Comparison of ENCODE assay signal across 13 mouse cellular contexts in genomic region chr11:112055591-112055990, GRCm38 (mm10).
DNase-seq lines count a peak whose midpoint lies in the region; ATAC-seq lines count a peak whose summit lies in the region.
"Had no signal": no experiment of that assay in that cellular context is flagged by ENCODE, and none has a peak within 500 bp of the region (broad histone marks: within the 10 kb centered on the region; RNA-seq: fewer than 3 reads in every experiment).

No protein-coding gene starts in this region.

- no peaks in the 10 kb centered on the region for H3K4me1 ChIP-seq in hindbrain, embryonic 14.5 days (replicated peaks; ENCODE audit: control insufficient read depth, insufficient read depth, low read length)
- no peaks in the 10 kb centered on the region for H3K4me1 ChIP-seq in hindbrain, embryonic 11.5 days (replicated peaks; ENCODE audit: control insufficient read depth, insufficient read depth, low read length)
- peaks cover 7% of the 10 kb centered on the region; the same call in 1 of the 2 replicates for H3K4me1 ChIP-seq in midbrain, embryonic 14.5 days (ENCODE audit: control insufficient read depth, insufficient read depth, low read length)
- no peaks in the 10 kb centered on the region for H3K4me1 ChIP-seq in midbrain, embryonic 11.5 days (ENCODE audit: control insufficient read depth, insufficient read depth, low read length)
- H3K4me1 ChIP-seq in limb, embryonic 12.5 days (replicated peaks): peaks cover 23% of the 10 kb centered on the region
- H3K4me1 ChIP-seq: heart, embryonic 10.5 days had no signal

- ATAC-seq in hindbrain, embryonic 14.5 days (ENCODE audit: low FRiP score): no peak
- ATAC-seq in hindbrain, embryonic 11.5 days (ENCODE audit: low FRiP score): no peak
- ATAC-seq in midbrain, embryonic 14.5 days (ENCODE audit: low FRiP score, low TSS enrichment): no peak
- no peak for ATAC-seq in midbrain, embryonic 11.5 days (ENCODE audit: low FRiP score)
- ATAC-seq in limb, embryonic 12.5 days (ENCODE audit: insufficient number of reproducible peaks, insufficient read depth, low FRiP score, low TSS enrichment, low read depth): peak; percentile 47

- H3K27me3 ChIP-seq in hindbrain, embryonic 14.5 days (ENCODE audit: control insufficient read depth, insufficient read depth, low read length): no peaks in the 10 kb centered on the region
- no peaks in the 10 kb centered on the region for H3K27me3 ChIP-seq in hindbrain, embryonic 11.5 days (ENCODE audit: control insufficient read depth, insufficient read depth, low read length)
- no peaks in the 10 kb centered on the region for H3K27me3 ChIP-seq in midbrain, embryonic 14.5 days (ENCODE audit: control insufficient read depth, insufficient read depth, low read length)
- H3K27me3 ChIP-seq in midbrain, embryonic 11.5 days (ENCODE audit: control insufficient read depth, insufficient read depth, low read length): no peaks in the 10 kb centered on the region
- H3K27me3 ChIP-seq in limb, embryonic 12.5 days: no peaks in the 10 kb centered on the region

- DNase-seq in hindbrain, embryonic 14.5 days (ENCODE audit: low spot score): peak; percentile 33
- no peak for DNase-seq in hindbrain, embryonic 11.5 days (ENCODE audit: low spot score)
- DNase-seq in midbrain, embryonic 14.5 days: peak; percentile 50
- no peak for DNase-seq in midbrain, embryonic 11.5 days (ENCODE audit: low spot score, missing footprints)
- DNase-seq in kidney, adult 9 months: peak; percentile 91
- no peak for DNase-seq in gastrocnemius, postnatal 36 days
- DNase-seq in thymus, adult 18-20 months: no peak
- DNase-seq: cerebellum, adult 2 months; layer of hippocampus, adult 9-11 months; liver; thymus, adult 2 months had no signal

- H3K27ac ChIP-seq in hindbrain, embryonic 14.5 days: 0 out of 2 replicates have a peak overlapping the region, but pooled peaks have one; percentile 43
- H3K27ac ChIP-seq in hindbrain, embryonic 11.5 days (ENCODE audit: low read depth, low read length): no peak overlapping the region
- 0 out of 2 replicates have a peak overlapping the region, but pooled peaks have one; percentile 14 for H3K27ac ChIP-seq in midbrain, embryonic 14.5 days (replicated peaks; ENCODE audit: low read depth, low read length)
- H3K27ac ChIP-seq in midbrain, embryonic 11.5 days (ENCODE audit: low read depth, low read length): no peak overlapping the region
- H3K27ac ChIP-seq in limb, embryonic 12.5 days: peak overlapping the region; percentile 89
- H3K27ac ChIP-seq: heart, embryonic 10.5 days had no signal

- H3K4me3 ChIP-seq in hindbrain, embryonic 14.5 days (replicated peaks; ENCODE audit: low read length): no peak overlapping the region
- no peak overlapping the region for H3K4me3 ChIP-seq in hindbrain, embryonic 11.5 days (ENCODE audit: low read depth, low read length)
- H3K4me3 ChIP-seq in midbrain, embryonic 14.5 days (replicated peaks; ENCODE audit: low read depth, low read length): no peak overlapping the region
- H3K4me3 ChIP-seq in midbrain, embryonic 11.5 days (ENCODE audit: low read depth, low read length): no peak overlapping the region
- H3K4me3 ChIP-seq in limb, embryonic 12.5 days (replicated peaks): no peak overlapping the region
- H3K4me3 ChIP-seq: heart, embryonic 10.5 days had no signal

- no peak overlapping the region for H3K9ac ChIP-seq in hindbrain, embryonic 14.5 days
- H3K9ac ChIP-seq in hindbrain, embryonic 11.5 days (ENCODE audit: low read depth, low read length): no peak overlapping the region
- no peak overlapping the region for H3K9ac ChIP-seq in midbrain, embryonic 14.5 days (replicated peaks; ENCODE audit: low read length)
- H3K9ac ChIP-seq in midbrain, embryonic 11.5 days (ENCODE audit: low read length): no peak overlapping the region
- no peak overlapping the region for H3K9ac ChIP-seq in limb, embryonic 12.5 days (replicated peaks)

- WGBS in hindbrain, embryonic 14.5 days: 58% methylated on average over 6 of the region's 6 CpGs
- WGBS in hindbrain, embryonic 11.5 days: 69% methylated on average over 6 of the region's 6 CpGs
- WGBS in midbrain, embryonic 14.5 days: 65% methylated on average over 6 of the region's 6 CpGs
- 80% methylated on average over 6 of the region's 6 CpGs for WGBS in midbrain, embryonic 11.5 days
- WGBS in limb, embryonic 12.5 days: 36% methylated on average over 6 of the region's 6 CpGs

- no peaks in the 10 kb centered on the region for H3K36me3 ChIP-seq in hindbrain, embryonic 14.5 days (replicated peaks; ENCODE audit: control insufficient read depth, insufficient read depth)
- H3K36me3 ChIP-seq in hindbrain, embryonic 11.5 days (ENCODE audit: control insufficient read depth, insufficient read depth, low read length): no peaks in the 10 kb centered on the region
- no peaks in the 10 kb centered on the region for H3K36me3 ChIP-seq in midbrain, embryonic 14.5 days (ENCODE audit: control insufficient read depth, insufficient read depth, low read length)
- H3K36me3 ChIP-seq in midbrain, embryonic 11.5 days (ENCODE audit: control insufficient read depth, insufficient read depth, low read length): no peaks in the 10 kb centered on the region
- H3K36me3 ChIP-seq in limb, embryonic 12.5 days: no peaks in the 10 kb centered on the region
- H3K36me3 ChIP-seq: heart, embryonic 10.5 days had no signal

- intact Hi-C loops in gastrocnemius, postnatal 36 days (cut with DNase I): no loop called here

- no peak overlapping the region for H3K4me2 ChIP-seq in hindbrain, embryonic 14.5 days (replicated peaks)
- H3K4me2 ChIP-seq in hindbrain, embryonic 11.5 days (replicated peaks; ENCODE audit: low read depth, low read length): no peak overlapping the region
- no peak overlapping the region for H3K4me2 ChIP-seq in midbrain, embryonic 14.5 days (ENCODE audit: low read length)
- no peak overlapping the region for H3K4me2 ChIP-seq in midbrain, embryonic 11.5 days
- peak overlapping the region; percentile 16; the same call in 1 of the 2 replicates for H3K4me2 ChIP-seq in limb, embryonic 12.5 days

- H3K9me3 ChIP-seq in hindbrain, embryonic 14.5 days (ENCODE audit: control insufficient read depth, low read length): no peaks in the 10 kb centered on the region
- no peaks in the 10 kb centered on the region for H3K9me3 ChIP-seq in hindbrain, embryonic 11.5 days (ENCODE audit: control insufficient read depth, low read length)
- no peaks in the 10 kb centered on the region for H3K9me3 ChIP-seq in midbrain, embryonic 14.5 days (ENCODE audit: control insufficient read depth, low read length)
- H3K9me3 ChIP-seq in midbrain, embryonic 11.5 days (ENCODE audit: control insufficient read depth, low read length): no peaks in the 10 kb centered on the region
- no peaks in the 10 kb centered on the region for H3K9me3 ChIP-seq in limb, embryonic 12.5 days
- H3K9me3 ChIP-seq: heart, embryonic 10.5 days had no signal

Comparison
In these comparisons a context has a peak if more than half of its experiments do, and no peak if none do; other contexts are left out.
1. DNase-seq: peak in hindbrain, embryonic 14.5 days (single experiment), midbrain, embryonic 14.5 days (single experiment) and kidney, adult 9 months (single experiment); none in hindbrain, embryonic 11.5 days (single experiment), midbrain, embryonic 11.5 days (single experiment), gastrocnemius, postnatal 36 days (0 of 2) and thymus, adult 18-20 months (0 of 2).
2. H3K27ac ChIP-seq: peak in hindbrain, embryonic 14.5 days (single experiment), midbrain, embryonic 14.5 days (single experiment) and limb, embryonic 12.5 days (single experiment); none in hindbrain, embryonic 11.5 days (single experiment) and midbrain, embryonic 11.5 days (single experiment).